Mouse (Mus musculus) right cerebral cortex, postnatal 14 days (tissue): ENCODE measurements at regions not wholly inside any gene's neighbourhood (a gene's known extent, or its start where the extent isn't known, plus 50 kb on each side); places are given as distances from the start of the nearest gene placed in this dataset.

Experiments used
- DNase-seq: peaks from one replicate; pipeline ENCODE4 v3.0.0; 2022

DNA sequence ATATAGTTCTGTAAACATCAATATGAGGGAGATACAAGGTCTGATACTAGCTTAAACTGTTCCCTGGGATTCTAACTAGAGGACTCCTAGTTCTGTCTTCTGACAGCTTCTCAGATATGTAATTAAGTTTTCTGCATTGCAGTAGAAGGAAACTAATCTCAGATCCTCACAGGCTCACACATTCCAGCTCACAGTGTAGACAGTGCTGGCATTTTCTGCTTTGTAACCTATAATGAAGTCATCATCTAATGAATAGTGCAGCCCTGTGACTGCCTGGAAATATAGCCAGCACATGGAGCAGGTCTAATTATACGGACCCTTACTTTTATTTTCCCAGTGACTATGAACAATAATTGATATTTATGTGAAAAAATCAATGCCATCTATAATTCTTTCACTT is 331.2 kb upstream of the Celf2 start:
- no peak for DNase-seq

DNA sequence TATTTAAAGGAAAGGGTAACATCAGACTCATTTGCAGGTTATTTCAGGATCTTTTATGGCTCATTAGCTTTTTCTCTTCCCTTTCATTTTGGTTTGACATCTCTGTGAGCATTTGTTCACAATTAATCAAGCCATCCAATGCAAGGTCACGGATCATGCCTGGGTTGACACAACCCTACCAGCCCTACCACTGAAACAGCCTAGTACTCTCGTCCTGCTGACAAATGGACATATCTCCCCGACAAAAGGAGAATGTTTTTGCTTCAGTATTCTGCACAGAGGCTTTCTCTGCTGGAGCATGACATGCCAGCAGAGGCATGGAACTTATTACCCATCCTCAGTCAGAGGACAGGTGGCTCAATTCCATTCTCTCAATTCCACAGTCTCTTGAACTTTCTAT is 328.5 kb upstream of the Celf2 start:
- no peak for DNase-seq

DNA sequence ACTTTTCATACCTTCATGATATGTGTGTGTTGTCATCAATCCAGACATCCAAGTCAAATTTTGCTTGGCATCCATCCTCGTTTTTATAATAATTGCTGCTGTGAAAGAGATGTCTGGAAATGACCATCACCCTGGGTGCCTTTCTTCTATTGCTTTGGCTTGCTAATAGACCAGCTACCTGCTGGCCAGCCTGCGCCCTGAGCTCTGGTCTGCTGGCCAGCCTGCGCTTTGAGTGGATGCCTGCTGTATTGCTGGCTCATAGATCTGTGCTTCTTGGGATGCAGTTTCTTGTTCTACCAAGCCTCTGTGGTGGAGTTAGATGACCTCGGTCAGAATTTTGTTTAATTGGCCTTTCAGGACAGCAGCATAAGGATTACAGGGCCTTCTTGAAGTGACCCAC is 321.9 kb upstream of the Celf2 start:
- DNase-seq, result no peak

DNA sequence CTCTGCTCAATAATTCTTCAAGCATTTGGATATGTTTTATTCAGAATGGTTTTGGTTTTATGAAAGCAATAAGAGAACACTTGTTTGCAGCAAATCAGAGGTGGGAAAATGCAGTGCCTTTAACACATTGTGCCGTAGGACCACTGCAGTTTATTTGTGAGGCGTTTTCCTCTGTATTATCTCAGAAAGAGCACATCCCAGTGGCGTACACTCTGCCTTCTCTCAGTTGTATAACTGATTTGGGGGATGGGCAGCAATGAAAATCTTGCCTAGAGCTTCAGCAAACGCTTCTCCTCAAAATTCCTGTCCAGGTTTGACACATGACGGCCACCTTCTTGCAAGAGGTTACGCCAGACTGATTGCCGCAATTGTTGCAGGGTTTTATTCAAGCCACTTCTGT is 316.9 kb upstream of the Celf2 start:
- no peak for DNase-seq

DNA sequence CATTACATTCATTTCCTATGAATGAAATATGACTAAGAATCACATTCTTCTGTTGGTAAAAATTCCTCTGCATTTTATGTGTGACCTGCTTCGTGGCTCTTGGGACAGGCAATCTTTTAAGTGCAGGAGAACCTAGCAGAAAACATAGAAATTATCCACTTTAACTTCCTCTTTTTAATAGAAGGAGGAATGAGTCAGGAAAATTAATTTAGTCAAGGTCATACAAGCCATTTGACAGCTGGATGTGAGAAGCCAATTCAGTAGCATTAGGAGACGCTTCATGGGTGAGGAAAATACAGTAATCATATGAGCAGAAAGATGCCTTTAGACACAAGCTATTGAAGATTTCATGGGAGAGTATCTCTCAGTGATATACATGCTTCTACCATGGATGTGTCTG is 287.1 kb upstream of the Celf2 start:
- DNase-seq, result no peak

DNA sequence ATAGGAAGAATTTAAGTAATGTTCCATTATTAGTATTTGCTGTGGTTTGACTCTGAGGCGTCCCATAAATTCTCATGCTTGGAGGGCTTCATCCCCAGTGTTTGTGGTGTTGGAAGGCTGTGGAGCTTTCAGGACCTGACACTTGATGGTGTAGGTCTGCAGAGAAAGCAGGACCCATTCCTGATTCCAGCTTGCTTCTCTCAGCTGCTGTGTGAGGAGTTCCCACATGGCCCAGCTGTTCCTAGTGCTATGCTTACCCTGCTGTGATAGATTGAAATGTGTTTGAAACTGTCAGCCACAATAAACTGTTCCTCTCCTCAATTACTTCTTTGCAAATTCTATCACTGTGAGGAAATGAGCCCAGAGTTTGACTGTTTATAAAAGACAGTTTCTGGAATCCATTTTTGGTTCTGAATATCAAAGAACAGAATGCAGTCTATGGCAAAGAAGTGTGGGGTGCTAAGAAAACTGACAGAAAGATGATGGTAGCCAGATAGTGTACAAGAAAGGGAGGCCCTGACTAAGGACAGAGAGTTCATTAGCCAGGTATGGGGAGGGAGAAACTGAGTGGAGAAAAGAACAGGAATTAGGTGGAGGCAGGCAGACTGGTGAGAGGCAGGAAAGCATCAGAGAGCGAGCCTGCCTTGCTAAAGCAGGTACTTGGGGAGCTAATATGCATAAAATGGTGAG is 283.2 kb upstream of the Celf2 start:
- no peak for DNase-seq

DNA sequence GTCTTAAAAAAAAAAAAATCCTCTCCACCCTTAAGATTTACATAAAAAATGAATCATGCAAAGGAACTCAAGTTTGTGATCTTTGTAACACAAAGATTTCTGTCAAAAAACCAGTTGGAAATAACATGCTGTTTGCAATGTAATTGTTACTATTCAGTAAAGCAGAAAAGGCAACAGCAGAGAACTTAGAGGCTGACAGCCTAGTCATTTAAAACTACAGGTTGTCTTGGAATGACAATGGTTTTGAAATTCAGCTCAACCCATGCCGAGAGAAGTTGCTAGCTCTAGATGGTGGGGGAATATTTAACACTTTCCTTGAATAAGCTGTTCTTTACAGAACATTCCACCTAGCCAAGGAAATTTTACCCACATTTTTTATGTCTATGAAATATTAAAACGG is 269.2 kb upstream of the Celf2 start:
- no peak for DNase-seq

DNA sequence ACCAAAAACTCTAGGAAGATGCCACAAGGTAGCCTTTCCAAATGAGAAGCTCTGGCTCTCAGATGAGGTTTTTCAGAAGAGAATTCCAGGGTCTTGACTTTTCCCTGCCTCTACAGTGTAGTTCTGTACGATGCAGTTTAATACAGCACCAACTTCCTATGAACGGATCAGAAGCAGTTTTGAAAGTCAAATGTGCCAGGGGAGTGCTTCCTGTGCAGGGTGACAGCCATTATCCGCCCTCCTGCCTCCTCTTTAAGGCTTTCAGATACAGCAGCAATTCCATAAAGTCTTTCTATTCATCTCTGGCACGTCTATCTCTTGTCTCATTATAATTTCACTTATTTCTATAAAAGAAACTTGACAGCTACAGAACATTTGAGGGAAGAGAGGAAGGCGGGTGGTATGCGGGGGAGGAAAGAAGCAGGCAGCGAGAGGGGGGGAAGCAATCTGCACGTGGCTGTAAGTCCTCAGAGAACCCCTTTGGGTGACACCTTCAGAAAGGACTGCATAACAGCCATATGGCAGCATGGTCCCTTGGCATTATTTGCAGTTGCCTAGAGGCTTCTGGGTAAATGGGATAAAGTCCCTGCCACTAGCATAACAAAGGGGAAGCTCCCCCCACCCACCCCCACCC is 224.9 kb upstream of the Celf2 start:
- DNase-seq, result peak; percentile 62

DNA sequence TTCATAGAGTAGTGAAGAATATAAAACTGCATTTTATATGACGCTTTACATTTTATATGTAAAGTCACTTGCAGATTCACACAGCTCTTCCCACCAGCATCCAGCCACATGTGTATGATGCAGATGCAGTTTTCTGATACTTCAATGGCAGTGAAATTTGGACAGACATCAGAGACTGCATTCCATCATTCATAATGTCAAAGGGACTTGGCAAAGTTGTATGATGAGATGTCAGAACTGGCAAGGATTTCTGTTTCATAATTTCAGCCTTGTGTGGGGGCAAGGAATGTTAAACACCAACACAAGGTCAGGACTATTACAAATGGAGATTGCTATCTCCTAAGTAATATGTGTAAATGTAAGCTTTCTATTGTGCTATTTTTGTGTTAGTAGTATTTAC is 221.6 kb upstream of the Celf2 start:
- DNase-seq, result no peak

DNA sequence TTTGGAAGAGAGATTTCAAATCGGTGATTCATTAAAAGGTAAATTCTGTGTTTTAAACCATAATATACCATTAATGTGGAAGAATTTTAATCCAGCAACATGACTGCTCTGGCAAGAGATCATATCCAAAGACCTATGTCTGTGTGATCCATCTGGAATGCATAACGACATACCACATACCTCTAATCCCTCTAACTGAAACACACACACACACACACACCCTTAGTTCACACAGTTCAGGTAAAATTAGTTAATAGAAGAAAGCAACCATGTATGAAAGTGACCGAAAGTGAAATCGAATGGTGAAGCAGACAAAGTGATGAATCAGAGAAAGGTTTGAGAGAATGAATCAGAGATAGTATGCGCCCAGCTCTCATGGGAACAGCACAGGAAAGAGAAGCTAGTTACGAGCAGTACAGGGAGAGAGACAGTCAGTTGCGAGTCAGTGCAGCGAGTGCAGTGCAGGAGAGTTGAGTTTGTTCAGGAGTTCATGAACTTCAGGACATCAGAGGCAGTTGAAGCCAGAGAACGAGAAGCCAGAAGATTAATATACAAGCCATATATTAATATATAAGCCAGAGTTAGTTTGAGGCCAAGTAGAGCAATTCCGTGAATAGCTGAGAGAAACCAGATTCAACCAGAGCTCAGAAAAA is 213.0 kb upstream of the Celf2 start:
- DNase-seq, result no peak

DNA sequence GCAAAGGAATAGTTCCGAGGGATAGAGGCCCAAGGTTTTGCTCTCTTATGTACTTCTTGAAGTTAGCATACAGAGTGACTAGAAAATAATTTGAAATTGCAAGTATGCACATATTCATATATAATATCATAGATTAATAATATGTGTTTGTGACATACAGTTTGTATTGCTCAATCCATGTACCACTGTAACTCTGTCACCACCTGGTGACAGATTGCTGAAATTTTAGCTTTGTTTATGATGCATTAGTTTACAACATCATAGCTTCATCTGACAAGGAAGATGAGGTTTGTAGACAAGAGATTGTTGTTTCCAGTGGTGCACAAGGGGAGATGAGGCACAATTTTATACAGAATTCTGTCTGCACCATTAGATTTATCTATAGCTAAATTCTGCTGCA is 201.7 kb upstream of the Celf2 start:
- DNase-seq, result no peak

DNA sequence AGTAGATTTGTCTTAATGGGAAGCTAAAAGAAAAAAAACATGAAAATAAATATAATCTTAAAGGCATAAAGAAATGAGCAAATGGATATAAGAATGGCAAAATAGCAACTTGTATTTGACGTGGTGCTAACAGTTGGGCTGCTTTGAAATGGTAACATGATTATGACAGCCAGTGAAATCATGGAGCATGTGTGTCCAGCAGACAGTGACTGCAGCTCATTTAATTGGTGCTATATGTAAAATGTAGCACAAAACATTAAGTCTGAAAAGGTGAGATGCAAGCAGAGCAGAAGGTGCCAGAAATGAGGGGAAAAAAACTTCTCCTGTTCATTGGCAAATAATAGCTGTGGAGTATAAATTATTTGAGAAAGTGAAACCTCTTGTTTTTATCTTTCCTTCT is 201.1 kb upstream of the Celf2 start:
- no peak for DNase-seq

DNA sequence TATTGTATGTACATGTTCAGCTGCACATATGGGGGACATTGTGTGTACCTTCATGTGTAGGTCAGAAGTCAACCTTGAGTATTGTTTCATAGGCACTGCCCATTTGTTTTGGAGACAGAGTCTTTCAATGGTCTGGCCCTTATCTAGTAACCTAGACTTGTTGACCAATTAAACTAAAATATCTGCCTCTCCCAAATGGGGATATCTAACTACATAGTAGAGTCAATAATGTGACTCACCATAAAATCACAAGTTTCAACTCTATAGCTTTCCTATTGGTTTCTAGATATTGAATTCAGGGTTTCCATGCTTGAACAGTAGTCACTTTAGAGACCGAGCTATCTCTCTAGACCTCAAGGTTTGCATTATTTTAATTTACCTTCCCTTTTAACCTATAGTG is 174.0 kb upstream of the Celf2 start:
- DNase-seq, result no peak

DNA sequence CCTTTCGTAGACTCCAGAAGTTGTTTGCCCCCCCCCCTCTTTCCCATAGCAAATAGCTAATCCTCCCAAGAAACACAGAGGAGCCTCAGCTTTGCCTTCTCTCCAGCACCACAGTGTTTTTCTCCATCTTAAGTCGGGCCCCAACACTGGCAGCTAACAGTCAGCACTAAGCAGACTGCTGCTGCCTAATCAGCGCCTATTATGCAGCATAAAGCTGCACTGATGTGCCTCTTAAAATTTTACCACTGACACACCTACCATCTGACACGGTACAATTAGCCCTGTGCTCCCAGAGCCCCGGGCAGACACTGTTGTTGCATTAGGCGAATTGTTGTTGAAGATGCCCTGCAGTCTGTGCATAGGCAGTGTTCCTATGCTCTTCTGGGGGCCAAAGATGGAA is 131.5 kb upstream of the Celf2 start:
- DNase-seq, result no peak

DNA sequence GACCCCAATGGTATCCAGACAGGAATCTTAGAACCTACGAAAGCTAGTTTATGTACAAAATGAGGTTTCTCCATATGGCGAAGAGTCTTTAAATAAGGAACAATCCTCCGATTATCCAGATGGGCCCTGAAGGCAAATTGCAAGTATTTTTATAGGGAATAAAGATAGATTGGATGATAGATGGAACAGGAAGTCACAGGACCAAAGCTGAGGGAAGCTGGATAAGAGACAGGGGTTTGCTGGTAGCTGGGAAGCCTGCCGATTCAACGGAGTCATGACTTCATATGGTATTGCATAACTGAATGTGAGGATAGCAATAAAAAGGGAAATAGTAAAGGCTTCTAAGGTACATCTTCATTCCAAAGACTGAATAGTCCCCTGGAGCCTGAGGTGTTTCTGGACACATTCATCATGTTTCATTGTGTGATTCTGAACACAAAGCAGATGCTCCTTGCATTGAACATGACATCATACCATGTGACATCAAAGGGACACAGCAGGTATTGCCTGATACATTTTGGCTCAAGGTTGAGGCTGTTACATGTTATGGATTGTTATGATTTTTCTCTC is 113.4 kb upstream of the Celf2 start:
- no peak for DNase-seq

DNA sequence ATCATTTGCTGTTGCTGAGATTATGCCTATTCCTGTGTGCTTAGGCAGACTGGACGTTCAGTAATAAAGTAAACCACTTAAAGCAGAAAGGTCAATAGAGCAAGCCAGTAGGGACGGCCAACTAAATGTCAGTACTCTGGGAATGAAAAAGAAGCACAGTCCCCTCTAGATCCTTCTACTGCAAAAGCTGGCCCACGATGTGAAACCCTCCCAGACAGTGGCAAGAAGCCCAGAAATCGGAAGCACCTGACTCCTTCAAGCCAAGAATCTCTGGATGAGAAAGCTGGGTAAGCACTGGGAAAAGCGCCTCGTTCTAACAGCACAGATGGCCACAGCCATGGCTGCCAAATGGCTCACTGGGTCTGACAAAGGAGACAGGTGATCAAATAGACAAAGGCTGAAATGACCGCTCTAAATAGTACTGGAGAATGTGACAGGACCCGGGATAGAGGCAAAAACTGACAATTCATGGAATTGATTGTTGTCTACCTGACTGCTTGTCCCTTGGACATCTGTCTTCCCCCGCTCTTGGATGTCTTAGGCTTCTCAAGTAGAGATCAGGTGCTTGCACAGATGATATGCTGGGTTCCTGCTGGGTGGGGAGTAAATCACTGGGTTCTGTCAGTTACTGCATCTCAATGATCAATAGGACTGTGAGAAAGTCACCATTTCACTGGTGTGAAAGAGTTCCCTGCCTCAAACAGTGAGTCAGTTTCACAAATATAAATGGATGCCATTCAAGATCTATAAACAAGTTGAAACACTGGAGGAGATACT is 110.7 kb upstream of the Celf2 start:
- DNase-seq, result peak; percentile 33

DNA sequence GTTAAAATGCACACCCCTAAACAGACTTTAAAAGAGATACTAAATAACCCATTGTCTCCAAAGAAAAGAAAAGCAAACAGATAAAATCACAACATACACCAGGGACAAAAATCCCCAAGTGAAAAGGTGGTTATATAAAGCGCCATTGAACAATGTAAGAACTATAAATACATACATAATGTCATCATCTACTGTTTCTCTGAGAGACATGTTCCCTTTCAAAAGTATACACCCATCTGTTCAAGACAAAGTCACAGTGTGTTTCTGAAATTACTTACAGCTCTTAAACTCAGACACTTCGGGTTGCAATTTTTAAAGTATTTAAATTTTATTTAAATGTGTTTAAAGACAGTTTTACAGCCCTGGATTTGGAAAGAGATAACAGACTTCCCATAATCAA is 68.8 kb upstream of the Celf2 start:
- DNase-seq, result no peak
